Mouse (Mus musculus): ENCODE data around the gene Dpp7.

The Dpp7 gene

DNA sequence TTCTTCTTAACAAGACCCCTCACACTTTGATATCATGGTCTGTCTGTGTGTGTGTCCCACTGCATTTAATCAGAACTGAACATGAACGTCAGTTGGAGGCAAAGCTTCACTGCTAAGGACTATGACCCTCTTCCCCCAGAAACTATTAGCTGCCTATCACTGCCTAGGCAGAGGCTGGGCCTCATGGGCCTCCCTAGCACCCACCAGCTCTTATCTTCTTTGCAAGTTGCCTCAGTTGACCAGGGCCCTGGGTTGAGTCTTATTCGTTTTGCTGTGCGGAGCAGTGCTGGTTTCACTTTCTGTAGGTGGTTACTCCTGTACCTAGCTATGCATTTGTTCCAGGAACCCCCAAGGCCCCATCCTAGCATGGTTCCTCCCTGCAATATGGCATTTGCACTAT lies 13.8 kb upstream of the Dpp7 start:
- DNase-seq (ENCODE audit: extremely low read depth, insufficient read length, low spot score): no peak

DNA sequence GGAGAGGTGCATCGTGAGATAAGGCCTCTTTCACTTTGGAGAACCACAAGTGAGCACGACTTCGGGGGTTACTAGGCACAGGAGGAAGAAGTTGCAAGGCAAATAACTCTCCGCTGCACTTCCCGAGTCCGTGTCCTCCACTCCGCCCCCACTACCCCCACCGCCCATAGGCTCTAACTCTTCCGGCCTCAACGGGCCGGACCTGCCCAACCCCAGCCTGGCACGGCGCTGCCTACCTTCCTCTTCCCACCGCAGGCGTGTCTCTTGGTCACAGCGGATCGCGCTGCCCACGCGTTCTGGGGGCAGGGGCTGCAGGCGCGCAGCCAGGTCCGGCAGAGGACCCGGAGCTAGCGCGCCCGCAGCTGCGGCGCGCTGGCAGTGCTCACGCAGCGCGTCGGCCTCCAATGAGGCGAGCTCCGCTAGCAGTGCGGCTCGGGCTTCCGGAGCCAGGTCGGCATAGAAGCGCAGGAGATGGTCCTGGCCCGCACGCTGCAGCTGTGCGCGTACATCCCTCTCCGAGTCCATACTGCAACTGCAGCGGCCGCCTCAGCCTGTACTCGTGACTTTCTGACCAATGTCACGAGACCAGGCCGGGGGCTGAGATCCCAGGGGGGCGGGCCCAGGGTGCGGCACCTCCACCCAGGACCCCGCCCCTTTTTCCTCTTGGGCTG lies 9.1 kb upstream of the Dpp7 start, which contains the start of gene Uap1l1:
Uap1l1 (minus strand) TSS at position 592 of the 671 bp plus-strand sequence.
- peak; percentile 96 for DNase-seq (ENCODE audit: extremely low read depth, insufficient read length, low spot score)

DNA sequence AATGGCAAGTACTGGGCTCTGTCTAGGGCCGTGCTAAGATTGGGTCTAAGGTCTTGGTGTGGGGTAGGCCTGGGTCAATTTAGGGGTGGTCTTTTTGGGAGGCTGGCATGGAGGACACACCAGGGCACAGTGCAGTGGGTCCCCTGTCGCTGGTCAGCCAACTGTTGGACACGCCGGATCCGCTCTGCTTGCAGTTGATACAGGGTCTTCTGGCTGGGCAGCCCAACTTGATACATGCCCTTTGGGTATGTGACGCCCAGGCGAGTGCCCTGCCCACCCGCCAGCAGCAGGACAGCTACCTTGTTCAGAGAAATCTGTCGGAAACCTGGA lies 8.6 kb upstream of the Dpp7 start:
- DNase-seq (ENCODE audit: extremely low read depth, insufficient read length, low spot score): no peak

DNA sequence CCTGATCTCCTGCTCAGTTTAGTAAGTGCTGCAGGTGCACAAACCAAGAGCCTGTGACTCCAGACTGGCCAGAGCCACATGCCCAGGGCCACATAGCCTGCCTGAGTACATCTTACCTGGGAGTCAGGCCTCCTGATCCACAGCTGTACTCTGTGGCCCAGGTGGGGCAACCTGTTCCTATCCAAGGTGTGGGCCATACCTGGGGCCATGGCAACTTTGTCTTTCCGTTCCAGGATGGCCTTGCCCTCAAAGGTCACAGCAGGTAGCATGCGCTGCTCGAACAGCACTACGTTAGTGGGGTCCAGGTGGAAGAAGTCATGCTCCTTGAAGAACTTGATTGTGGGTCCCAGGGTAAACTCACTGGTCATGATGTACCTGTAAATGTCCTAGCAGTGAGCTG lies 8.2 kb upstream of the Dpp7 start:
- DNase-seq (ENCODE audit: extremely low read depth, insufficient read length, low spot score): no peak

DNA sequence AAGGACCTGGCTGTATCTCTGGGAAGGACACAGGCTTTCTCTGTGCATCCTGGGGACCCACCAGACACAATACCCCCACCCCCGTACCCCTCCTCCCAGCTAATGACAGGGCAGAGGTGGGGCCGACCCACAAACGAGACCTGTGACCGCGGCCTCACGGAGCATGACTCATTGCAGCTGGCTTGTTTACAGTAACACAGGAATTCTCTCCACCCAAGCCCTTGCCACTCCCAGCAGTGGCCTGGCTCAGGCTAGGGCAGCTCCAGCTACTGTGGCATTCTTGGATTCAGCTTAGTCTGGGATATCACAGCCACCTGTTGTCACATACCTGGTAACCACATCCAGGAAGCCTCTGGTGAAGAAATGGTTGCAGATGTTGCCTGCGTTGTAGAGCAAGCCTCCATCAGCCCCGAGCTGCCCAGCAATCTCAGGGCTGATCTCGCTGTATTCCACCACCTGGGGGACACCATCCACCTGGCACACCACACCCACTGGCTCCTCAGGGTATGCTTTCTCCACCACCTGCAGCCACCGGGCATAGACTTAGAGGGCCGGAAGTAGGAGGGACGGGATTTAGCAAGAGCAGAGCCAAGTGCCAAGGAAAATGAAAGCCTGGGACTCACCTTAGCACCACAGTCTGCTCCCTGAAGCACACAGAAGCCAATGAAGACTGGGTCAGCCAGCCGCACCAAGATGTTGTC lies 7.5 kb upstream of the Dpp7 start:
- peak; percentile 63 for DNase-seq (ENCODE audit: extremely low read depth, insufficient read length, low spot score)

DNA sequence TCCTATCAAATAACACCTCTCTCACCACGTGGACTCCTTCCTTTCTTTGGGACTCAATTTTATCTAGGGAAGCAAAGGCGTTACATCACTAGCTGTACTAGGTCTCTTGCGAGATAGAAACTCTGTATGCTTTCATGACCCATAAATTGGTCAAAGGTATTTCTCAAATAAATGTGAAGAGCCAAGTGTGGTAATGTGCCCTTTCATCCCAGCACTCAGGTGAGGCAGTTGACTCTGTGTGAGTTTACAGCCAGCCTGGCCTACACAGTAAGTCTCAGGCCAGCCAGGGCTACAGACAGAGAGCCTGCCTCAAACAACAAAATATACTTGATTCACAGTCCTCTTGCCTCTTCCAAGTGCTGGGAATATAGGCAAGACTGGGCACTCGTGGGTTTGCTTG lies 3.7 kb upstream of the Dpp7 start:
- no peak for DNase-seq (ENCODE audit: extremely low read depth, insufficient read length, low spot score)

DNA sequence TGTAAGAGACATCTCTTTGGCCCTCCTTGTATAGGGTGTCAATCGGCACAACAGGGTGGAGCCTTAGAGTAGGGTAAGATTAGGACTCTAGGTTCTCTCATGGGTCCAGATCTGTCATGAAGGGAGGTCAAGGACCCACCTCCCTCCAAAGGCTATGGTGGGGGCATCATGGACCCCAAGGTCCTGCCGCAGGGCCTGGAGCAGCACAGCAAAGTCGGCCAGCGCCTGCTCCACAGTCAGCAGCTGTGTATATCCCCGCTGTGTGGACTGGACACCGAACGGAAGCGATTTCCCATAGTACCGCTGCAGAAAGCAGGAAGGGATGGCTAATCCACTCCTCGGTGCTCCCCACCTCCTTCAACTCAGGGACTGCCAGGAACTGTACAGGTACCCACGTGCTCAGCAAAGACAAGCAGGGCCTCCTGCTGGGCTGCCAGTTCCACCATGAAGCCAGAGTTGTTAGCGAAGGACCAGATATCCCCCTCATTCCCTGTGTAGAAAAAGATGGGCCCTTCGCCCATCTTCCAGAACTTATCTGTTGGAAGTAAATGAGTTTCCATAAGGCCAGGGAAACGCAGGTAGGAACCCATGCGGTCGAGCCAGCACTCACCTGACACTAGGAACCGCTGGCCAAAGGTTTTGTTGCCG lies 616 bp downstream of the Dpp7 start:
- no peak for DNase-seq (ENCODE audit: extremely low read depth, insufficient read length, low spot score)

DNA sequence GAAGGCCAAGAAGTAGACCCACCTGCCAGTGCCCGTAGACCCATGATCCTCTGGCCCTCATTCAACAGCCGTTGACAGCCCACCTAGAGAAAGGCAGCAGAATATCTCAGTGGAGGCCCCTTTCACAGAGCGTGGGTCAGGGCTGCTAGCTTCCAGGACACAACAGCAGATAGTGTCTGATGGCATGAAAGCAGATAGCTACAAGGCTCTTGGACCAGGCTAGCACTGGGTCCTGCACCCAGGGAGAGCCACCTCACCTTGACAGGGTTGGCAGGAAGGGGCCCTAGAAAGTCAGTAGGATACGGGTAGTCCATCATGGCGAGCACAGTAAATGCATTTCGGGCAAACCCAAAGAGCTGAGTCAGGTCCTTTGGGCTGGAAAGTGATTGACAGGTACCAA lies 1.9 kb downstream of the Dpp7 start:
- DNase-seq (ENCODE audit: extremely low read depth, insufficient read length, low spot score): no peak

DNA sequence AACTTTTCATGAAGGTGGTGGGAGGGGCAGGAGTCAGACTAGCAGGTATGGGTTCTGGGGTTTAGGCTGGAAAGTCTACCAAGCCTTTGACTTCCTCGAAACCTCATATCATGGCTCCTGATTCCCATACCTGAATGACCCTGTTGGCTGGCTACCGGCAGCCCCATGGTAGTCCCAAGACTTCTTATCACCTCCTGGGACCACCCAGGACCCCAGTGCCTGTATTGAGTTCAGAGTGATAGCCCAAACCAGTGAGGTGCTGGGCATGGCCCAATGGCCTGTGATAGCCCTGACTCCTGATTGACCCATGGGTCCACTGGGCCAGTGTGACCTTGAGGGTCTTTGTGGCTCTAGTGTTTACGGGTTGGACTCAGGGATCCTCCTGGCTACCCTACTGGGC lies 5.5 kb downstream of the Dpp7 start:
- no peak for DNase-seq (ENCODE audit: extremely low read depth, insufficient read length, low spot score)

DNA sequence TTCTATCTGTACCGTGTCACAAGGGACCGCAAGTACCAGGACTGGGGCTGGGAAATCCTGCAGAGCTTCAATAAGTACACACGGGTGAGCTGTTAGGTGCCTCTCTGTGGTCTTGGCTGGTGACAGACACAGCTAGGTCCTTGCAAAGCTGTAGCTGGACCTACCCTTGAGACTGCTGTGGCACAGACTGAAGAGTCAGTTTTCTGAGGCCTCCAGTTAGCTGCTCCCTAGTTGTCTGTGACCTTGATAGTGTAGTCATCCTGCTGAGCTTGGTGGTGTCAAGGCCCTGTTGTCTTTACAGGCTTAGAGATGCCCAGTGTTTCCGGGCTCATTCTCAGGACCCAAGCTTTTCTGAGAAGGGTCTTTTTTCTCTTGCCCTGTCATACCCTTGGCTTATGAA lies 6.7 kb downstream of the Dpp7 start:
- no peak for DNase-seq (ENCODE audit: extremely low read depth, insufficient read length, low spot score)

DNA sequence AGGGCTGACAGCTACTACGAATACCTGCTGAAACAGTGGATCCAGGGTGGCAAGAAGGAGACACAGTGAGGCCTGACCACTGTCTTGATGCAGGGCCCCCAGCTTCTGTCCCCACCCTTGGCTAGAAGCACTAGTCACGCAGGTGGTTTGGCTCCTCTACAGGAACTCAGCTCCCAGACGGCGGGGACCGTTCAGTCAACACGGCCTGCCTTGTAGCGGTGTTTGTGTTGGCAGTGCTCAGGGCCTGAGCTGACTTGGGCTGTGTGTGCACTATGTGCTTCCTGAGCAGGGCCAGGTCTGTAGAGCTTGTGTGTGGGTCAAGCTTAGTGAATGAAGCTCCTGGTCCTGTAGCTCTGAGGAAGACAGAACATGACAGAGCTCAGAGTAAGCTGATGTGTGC lies 8.0 kb downstream of the Dpp7 start:
- DNase-seq (ENCODE audit: extremely low read depth, insufficient read length, low spot score): no peak

DNA sequence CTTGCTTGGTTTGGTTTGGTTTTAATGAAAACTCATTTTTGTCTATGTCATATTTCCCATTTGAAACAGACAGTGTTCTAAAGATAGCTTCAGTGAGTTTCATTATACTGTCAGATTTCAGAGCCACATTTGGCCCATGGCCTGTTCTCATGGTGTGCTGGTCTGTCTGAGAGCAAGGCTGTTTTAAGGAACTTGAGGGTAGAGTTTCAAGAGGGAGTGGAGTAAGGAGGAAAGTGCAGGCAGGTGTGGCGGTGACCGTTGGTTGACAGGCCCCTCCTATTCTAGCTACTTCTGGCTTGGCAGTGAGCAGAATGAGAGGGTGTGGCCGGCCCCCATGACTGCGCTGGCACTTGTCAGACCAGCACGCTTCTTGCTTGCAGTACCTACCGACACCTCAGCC lies 17.9 kb downstream of the Dpp7 start:
- no peak for DNase-seq (ENCODE audit: extremely low read depth, insufficient read length, low spot score)

DNA sequence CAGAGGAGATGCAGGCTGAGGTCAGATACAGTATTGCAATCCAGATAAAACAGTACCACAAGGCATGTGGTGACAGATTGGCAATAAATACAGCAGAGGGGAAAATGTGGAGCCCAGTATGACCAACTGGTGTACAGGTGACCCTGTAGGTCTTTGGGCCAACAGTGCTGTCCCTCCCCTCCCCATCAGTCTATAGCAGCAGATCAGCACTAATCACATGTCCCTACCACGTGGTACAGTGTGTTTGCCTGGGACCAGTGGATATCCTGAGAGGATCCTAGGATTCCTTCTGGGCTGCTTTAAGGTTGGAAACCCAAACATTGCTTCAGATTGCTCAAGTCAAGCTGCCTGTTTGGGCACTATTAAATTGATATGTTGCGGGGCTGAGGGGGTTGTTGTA lies 22.6 kb downstream of the Dpp7 start:
- no peak for DNase-seq (ENCODE audit: extremely low read depth, insufficient read length, low spot score)

DNA sequence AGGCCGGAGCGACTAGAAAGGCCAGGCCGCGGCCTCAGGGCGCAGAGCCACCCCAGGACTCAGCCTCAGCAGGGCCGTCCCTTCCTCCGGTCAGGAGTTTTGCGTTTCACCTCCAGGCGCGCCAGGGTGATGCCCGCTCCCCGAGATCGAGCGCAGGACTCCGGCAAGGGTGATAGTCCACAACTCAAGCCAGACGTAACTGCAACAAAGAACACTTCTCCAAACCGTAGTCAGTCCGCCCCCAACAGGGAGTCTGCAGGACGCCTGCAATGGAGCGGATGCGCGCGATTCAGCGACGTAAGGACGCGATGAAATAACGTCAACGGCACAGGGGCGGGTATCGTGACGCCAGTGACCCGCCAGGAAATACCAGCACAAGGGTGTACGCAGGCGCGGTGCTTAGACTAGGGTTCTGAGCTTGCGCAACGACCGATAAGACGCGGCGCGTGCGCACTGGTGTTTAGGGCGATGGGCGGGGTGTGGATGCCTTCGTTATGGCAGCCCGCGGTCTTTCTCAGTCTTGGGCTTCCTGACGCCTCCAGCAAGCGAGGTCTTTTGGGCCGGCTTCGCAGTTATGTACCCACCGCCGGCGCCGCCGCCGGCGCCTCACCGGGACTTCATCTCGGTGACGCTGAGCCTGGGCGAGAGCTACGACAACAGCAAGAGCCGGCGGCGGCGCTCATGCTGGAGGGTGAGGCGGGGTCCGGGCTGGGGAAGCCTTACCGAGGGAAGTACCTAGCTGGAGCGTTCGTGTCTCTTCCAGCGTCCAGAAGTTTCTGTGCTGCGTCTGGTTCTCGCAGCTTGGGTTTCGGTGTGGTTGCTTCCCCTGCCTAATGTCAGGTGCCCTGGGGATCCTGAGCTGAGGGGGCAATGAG lies 23.6 kb downstream of the Dpp7 start, which contains the start of gene Man1b1:
Man1b1 (plus strand) TSS at position 53 of the 875 bp plus-strand sequence.
- peak; percentile 96 for DNase-seq (ENCODE audit: extremely low read depth, insufficient read length, low spot score)

DNA sequence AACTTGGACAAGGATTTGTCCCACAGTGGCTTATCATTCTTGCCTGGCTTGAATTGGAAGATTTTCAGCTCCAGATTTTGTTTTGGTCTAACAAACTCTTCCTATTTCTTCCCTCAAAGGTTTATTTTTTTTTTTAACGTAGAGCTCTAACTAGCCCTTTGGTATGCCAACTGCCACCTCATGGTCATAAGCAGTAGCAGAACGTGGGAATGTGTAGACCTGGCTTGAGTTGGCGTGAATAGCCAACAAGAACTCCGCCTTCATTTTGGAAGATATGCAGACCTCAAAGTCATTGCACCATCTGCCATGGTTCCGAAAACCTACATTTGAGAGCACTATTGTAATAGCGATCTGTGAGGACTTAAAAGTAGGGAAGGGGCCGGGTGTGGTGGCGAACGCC lies 24.7 kb downstream of the Dpp7 start:
- no peak for DNase-seq (ENCODE audit: extremely low read depth, insufficient read length, low spot score)

DNA sequence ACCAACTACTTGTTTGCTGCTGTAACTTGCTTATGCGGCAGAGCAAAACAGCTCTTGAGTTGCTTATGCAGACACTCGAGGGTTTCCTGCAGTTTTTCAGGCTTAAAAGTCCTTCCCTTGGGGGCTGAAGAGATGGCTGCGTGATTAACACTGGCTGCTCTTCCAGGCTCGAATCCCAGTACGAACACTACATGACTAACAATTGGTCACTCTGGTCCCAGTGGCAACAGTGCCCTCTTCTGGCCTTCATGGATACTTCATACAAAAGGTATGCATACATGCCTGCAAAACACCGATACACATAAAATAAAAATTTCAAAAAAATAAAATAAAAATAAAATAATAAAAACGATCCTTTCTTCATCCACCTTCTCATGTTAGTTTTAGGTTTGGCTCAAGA lies 27.7 kb downstream of the Dpp7 start:
- no peak for DNase-seq (ENCODE audit: extremely low read depth, insufficient read length, low spot score)

DNA sequence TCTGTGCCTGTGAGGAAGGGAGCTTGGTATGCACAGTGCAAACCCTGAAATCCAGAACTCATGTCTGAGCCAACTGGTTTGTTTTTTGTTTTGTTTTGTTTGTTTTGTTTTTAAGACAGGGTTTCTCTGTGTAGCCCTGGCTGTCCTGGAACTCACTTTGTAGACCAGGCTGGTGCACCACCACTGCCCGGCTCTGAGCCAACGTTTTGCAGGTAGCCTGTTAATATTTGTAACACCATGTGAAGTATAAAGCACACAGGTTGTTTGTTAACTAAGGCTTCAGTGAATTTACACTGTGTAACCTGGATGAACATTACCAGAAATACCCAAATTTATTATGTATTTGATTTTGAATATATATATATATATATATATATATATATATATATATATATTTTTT lies 30.1 kb downstream of the Dpp7 start:
- DNase-seq (ENCODE audit: extremely low read depth, insufficient read length, low spot score): no peak

DNA sequence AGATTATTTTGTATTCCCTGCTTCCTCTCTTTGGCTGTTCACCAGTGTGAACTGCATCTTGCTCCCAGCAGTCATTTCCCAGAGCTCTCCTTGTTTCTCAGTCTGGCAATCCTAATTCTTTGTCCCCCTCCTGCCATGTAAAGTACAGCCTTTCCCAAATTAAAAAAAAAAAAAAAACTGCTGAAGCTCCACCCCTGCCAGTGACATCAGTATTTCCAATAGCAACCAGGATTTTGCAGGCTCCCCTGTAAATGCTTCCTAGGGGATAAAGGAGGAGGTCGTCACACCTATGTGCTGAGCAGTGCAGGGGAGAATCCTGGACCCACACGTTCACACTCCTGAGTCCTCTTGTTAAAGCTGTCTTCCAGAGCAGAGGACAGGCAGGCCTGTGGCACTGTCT lies 36.1 kb downstream of the Dpp7 start:
- DNase-seq (ENCODE audit: extremely low read depth, insufficient read length, low spot score): no peak

DNA sequence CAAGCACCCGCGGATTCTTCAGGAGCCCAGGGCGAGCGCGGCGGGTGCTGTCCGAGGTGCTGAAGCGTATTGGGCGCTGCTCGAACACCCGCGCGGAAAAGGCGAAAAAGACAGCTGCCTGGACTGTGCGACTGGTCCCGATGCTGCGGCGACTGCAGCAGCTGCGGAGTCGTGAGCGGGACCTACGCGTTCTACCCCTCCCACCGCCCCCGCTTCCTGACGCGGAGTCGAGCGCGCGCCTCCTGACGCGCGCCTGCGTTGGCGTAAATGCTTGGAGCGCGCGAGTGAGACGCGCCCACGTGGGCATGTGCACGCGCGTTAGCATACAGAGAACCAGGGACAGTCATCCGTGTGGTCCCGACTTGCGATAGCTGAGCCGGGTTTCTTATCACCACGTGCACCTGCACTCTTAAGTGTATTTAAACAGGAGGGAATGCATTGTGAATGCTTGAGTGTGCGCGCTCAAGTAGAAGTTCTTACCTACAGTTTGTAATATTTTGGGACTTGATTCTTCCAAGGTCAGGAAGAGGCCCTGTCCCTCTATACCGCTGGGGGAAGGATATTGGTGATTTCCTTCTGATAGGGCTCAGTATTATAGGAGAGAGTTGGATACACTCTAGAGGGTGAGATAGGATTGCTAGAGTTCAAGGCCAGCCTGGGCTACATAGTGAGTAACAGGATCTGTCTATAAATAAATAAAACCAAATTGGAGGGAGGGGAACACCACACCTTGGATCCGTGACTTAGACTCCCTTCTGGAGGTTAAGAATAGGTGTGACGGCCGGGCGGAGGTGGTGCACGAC lies 37.0 kb downstream of the Dpp7 start, which contains the start of gene Grin1:
Grin1 (minus strand) TSS at position 217 of the 803 bp plus-strand sequence.
- DNase-seq (ENCODE audit: extremely low read depth, insufficient read length, low spot score): no peak

All from 3134 (cell line).